14 mouse cellular contexts compared by ENCODE assay signal in the genomic region with DNA sequence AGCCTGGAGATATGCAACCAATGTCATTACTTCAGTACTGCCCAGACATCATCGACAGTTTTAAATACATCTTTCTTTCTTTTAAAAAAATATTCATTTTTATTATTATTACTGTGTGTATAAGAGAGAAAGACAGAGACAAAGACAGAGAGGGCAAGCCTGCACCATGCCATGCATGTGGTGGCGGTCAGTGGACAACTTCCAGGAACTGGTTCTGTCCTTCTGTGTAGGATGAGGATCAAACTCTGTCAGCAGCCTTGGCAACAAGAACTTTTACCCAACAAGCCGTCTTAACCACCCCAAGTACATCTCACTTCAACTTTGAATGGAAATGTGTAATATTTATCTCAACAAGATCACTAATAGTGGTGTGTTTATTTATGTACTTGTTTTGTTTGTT. TPM values are rescaled to one million over a fixed set of nuclear protein-coding genes. Genes with fewer than 3 reads are reported as not detected.
DNase-seq lines count a peak whose midpoint lies in the region; ATAC-seq and TF ChIP-seq lines count a peak whose summit lies in the region.
"Had no signal": no experiment of that assay in that cellular context is flagged by ENCODE, and none has a peak within 500 bp of the region (broad histone marks: within the 10 kb centered on the region; RNA-seq: fewer than 3 reads in every experiment).

No protein-coding gene starts in this region.

- peak overlapping the region; percentile 90 for H3K4me2 ChIP-seq in kidney, embryonic 15.5 days
- H3K4me2 ChIP-seq in midbrain, postnatal 0 days (ENCODE audit: low read depth, low read length, poor library complexity, severe bottlenecking), result peak overlapping the region; percentile 77
- H3K4me2 ChIP-seq in stomach, postnatal 0 days (replicated peaks; ENCODE audit: low read depth), result peak overlapping the region; percentile 64

- H3K9ac ChIP-seq in kidney, embryonic 15.5 days, result no peak overlapping the region
- no peak overlapping the region for H3K9ac ChIP-seq in midbrain, postnatal 0 days (replicated peaks; ENCODE audit: low read length, poor library complexity, severe bottlenecking)
- H3K9ac ChIP-seq in stomach, postnatal 0 days (ENCODE audit: low read length), result peak overlapping the region; percentile 32

- H3K27me3 ChIP-seq in kidney, embryonic 15.5 days, result peaks cover 7% of the 10 kb centered on the region; the same call in 1 of the 2 replicates
- H3K27me3 ChIP-seq in midbrain, postnatal 0 days (ENCODE audit: insufficient read depth, low read length), result no peaks in the 10 kb centered on the region
- peaks cover 21% of the 10 kb centered on the region for H3K27me3 ChIP-seq in midbrain, embryonic 10.5 days (ENCODE audit: low read depth, poor library complexity, severe bottlenecking)
- no peaks in the 10 kb centered on the region for H3K27me3 ChIP-seq in stomach, postnatal 0 days (ENCODE audit: control insufficient read depth, insufficient read depth, low read length)

- TF ChIP-seq EP300 in stomach, postnatal 0 days (optimal IDR thresholded peaks at IDR 0.05), result no peak

- no peaks in the 10 kb centered on the region for H3K9me3 ChIP-seq in kidney, embryonic 15.5 days (replicated peaks)
- H3K9me3 ChIP-seq in midbrain, postnatal 0 days (ENCODE audit: low read length), result no peaks in the 10 kb centered on the region
- no peaks in the 10 kb centered on the region for H3K9me3 ChIP-seq in midbrain, embryonic 10.5 days (replicated peaks)
- H3K9me3 ChIP-seq in stomach, postnatal 0 days (ENCODE audit: control insufficient read depth, low read length), result no peaks in the 10 kb centered on the region
- H3K9me3 ChIP-seq: forebrain, embryonic 13.5 days; midbrain, embryonic 13.5 days had no signal

- H3K4me3 ChIP-seq in kidney, embryonic 15.5 days (replicated peaks), result peak overlapping the region; percentile 52
- no peak overlapping the region for H3K4me3 ChIP-seq in midbrain, postnatal 0 days (ENCODE audit: low read depth, low read length)
- no peak overlapping the region for H3K4me3 ChIP-seq in midbrain, embryonic 10.5 days
- peak overlapping the region; percentile 51 for H3K4me3 ChIP-seq in stomach, postnatal 0 days (ENCODE audit: low read depth, low read length)

- ATAC-seq in cerebellum, adult (ENCODE audit: insufficient number of reproducible peaks, low FRiP score, low TSS enrichment), result no peak
- ATAC-seq in kidney, embryonic 15.5 days (replicated peaks; ENCODE audit: low FRiP score), result no peak
- ATAC-seq in midbrain, postnatal 0 days (ENCODE audit: low FRiP score), result no peak
- ATAC-seq in stomach, postnatal 0 days (ENCODE audit: low FRiP score, low TSS enrichment), result no peak
- ATAC-seq: forebrain, embryonic 13.5 days; midbrain, embryonic 13.5 days had no signal

- DNase-seq in cerebellum, adult 11 months, result peak; percentile 47
- no peak for DNase-seq in kidney, adult 9 months
- no peak for DNase-seq in midbrain, postnatal 0 days (ENCODE audit: low spot score)
- DNase-seq in midbrain, embryonic 10.5 days (ENCODE audit: low spot score), result no peak
- peak; percentile 13 for DNase-seq in stomach, postnatal 0 days (ENCODE audit: low spot score)
- no peak for DNase-seq in adrenal gland, adult 2 months
- DNase-seq: kidney, adult 18-20 months; spleen, adult 18-20 months had no signal

- H3K4me1 ChIP-seq in kidney, embryonic 15.5 days, result peaks cover 14% of the 10 kb centered on the region
- H3K4me1 ChIP-seq in midbrain, postnatal 0 days (ENCODE audit: insufficient read depth, low read length), result no peaks in the 10 kb centered on the region
- peaks cover 7% of the 10 kb centered on the region for H3K4me1 ChIP-seq in midbrain, embryonic 10.5 days
- H3K4me1 ChIP-seq in stomach, postnatal 0 days (replicated peaks; ENCODE audit: control insufficient read depth, insufficient read depth), result no peaks in the 10 kb centered on the region

- H3K36me3 ChIP-seq in kidney, embryonic 15.5 days, result no peaks in the 10 kb centered on the region
- no peaks in the 10 kb centered on the region for H3K36me3 ChIP-seq in midbrain, postnatal 0 days (ENCODE audit: insufficient read depth, low read length)
- no peaks in the 10 kb centered on the region for H3K36me3 ChIP-seq in midbrain, embryonic 10.5 days
- no peaks in the 10 kb centered on the region for H3K36me3 ChIP-seq in stomach, postnatal 0 days (ENCODE audit: control insufficient read depth, insufficient read depth, low read length)
- H3K36me3 ChIP-seq: midbrain, embryonic 13.5 days had no signal

- no peak for TF ChIP-seq CTCF in midbrain, postnatal 0 days (IDR thresholded peaks at IDR 0.05)
- TF ChIP-seq CTCF in stomach, postnatal 0 days (IDR thresholded peaks at IDR 0.05; ENCODE audit: low read depth), result no peak

- H3K27ac ChIP-seq in kidney, embryonic 15.5 days, result no peak overlapping the region
- no peak overlapping the region for H3K27ac ChIP-seq in midbrain, postnatal 0 days (ENCODE audit: low read depth, low read length)
- no peak overlapping the region for H3K27ac ChIP-seq in midbrain, embryonic 10.5 days (replicated peaks)
- 0 out of 2 replicates have a peak overlapping the region, but pooled peaks have one; percentile 41 for H3K27ac ChIP-seq in stomach, postnatal 0 days (replicated peaks)
- H3K27ac ChIP-seq: forebrain, embryonic 13.5 days; midbrain, embryonic 13.5 days had no signal

- WGBS in kidney, embryonic 15.5 days, result 79% methylated on average over 3 of the region's 3 CpGs
- WGBS in midbrain, postnatal 0 days, result 90% methylated on average over 3 of the region's 3 CpGs
- 86% methylated on average over 3 of the region's 3 CpGs for WGBS in midbrain, embryonic 10.5 days
- WGBS in stomach, postnatal 0 days, result 57% methylated on average over 3 of the region's 3 CpGs

RNA-seq across cellular contexts. Expression of a gene that starts 40.5 kb away (rescaled TPM):
- polyA plus RNA-seq in kidney, embryonic 15.5 days (2015; fragmentation: Nextera tagmentation; extraction: Ambion mirVana), result 1.9 and 2.2 TPM in 2 replicates
- total RNA-seq in midbrain, postnatal 0 days (2014; rRNA removed), result 1.1 and 1.3 TPM in 2 replicates
- 0.16 and 0.20 TPM in 2 replicates for polyA plus RNA-seq in midbrain, postnatal 0 days (2015; fragmentation: Nextera tagmentation; extraction: Ambion mirVana)
- polyA plus RNA-seq in midbrain, embryonic 10.5 days (2016; fragmentation: Nextera tagmentation; extraction: Ambion mirVana), result 0.67 and 0.73 TPM in 2 replicates
- 5.4 and 6.5 TPM in 2 replicates for polyA plus RNA-seq in stomach, postnatal 0 days (2015; fragmentation: Nextera tagmentation; extraction: Ambion mirVana)
- total RNA-seq in adrenal gland, adult 2 months (2021), result under 1 TPM; 0.12 to 0.17 TPM
- not detected in 2 replicates for polyA plus RNA-seq in adrenal gland, adult 2 months (2012; rRNA removed)
- total RNA-seq: granulocyte monocyte progenitor cell, adult 5-6 weeks; MEL had no signal
- polyA plus RNA-seq: forebrain, embryonic 13.5 days had no signal

RNA-seq across cellular contexts. Expression of a gene that starts 41.8 kb away (rescaled TPM):
- 32.7 and 33.5 TPM in 2 replicates for polyA plus RNA-seq in kidney, embryonic 15.5 days (2015; fragmentation: Nextera tagmentation; extraction: Ambion mirVana)
- total RNA-seq in midbrain, postnatal 0 days (2014; rRNA removed), result 5.9 TPM in 2 replicates
- polyA plus RNA-seq in midbrain, postnatal 0 days (2015; fragmentation: Nextera tagmentation; extraction: Ambion mirVana), result 6.4 and 7.0 TPM in 2 replicates
- polyA plus RNA-seq in midbrain, embryonic 10.5 days (2016; fragmentation: Nextera tagmentation; extraction: Ambion mirVana), result 9.4 and 10.6 TPM in 2 replicates
- 17.1 and 18.0 TPM in 2 replicates for polyA plus RNA-seq in stomach, postnatal 0 days (2015; fragmentation: Nextera tagmentation; extraction: Ambion mirVana)
- total RNA-seq in adrenal gland, adult 2 months (2021), result 10 to 100 TPM; 11.2 to 11.5 TPM
- 8.4 and 9.1 TPM in 2 replicates for polyA plus RNA-seq in adrenal gland, adult 2 months (2012; rRNA removed)

Comparison
In these comparisons a context has a peak if more than half of its experiments do, and no peak if none do; other contexts are left out.
1. DNase-seq: peak in cerebellum, adult 11 months (single experiment) and stomach, postnatal 0 days (single experiment); none in kidney, adult 9 months (single experiment), midbrain, postnatal 0 days (single experiment), midbrain, embryonic 10.5 days (single experiment) and adrenal gland, adult 2 months (single experiment).
2. H3K4me3 ChIP-seq: peak in kidney, embryonic 15.5 days (single experiment) and stomach, postnatal 0 days (single experiment); none in midbrain, postnatal 0 days (single experiment) and midbrain, embryonic 10.5 days (single experiment).
3. Peak in every context shown above with its lines, with median percentiles within 50 percentile points of each other: H3K4me2 ChIP-seq.